Mouse (Mus musculus) ES-E14 (cell line): ENCODE results near the gene Rbm34.

Experiments
- CHD2 ChIP-seq: IDR thresholded peaks from 2 replicates; pipeline ENCODE4 v1.6.1; 2014; ENCODE audit warnings: mild to moderate bottlenecking, low read depth, low read length, inconsistent platforms
- HCFC1 ChIP-seq: IDR thresholded peaks from 2 replicates; pipeline ENCODE4 v1.6.1; 2012; ENCODE audit warnings: low read length, inconsistent platforms, borderline replicate concordance; ENCODE audit not compliant: insufficient read depth
- MAFK ChIP-seq: IDR thresholded peaks from 2 replicates; pipeline ENCODE4 v1.6.1; 2014; ENCODE audit warnings: mild to moderate bottlenecking, low read depth, low read length, inconsistent platforms; ENCODE audit not compliant: insufficient read depth
- ZC3H11A ChIP-seq: IDR thresholded peaks from 2 replicates; pipeline ENCODE4 v1.6.1; 2012; ENCODE audit warnings: low read depth, mild to moderate bottlenecking, inconsistent platforms, low read length, borderline replicate concordance

GRCm38 (mm10) chr8:126986495-126986894 is 15.6 kb upstream of the Rbm34 start:
- TF ChIP-seq HCFC1 (no peak), MAFK (peak; percentile 80), CHD2 (no peak), ZC3H11A (peak; percentile 100)
